Mouse (Mus musculus): ENCODE results near the gene Spon1. TPM values are rescaled to one million over a fixed set of nuclear protein-coding genes. Genes with fewer than 3 reads are reported as not detected.

The Spon1 gene
- total and polyA plus RNA-seq, 3 experiments: not detected

DNA sequence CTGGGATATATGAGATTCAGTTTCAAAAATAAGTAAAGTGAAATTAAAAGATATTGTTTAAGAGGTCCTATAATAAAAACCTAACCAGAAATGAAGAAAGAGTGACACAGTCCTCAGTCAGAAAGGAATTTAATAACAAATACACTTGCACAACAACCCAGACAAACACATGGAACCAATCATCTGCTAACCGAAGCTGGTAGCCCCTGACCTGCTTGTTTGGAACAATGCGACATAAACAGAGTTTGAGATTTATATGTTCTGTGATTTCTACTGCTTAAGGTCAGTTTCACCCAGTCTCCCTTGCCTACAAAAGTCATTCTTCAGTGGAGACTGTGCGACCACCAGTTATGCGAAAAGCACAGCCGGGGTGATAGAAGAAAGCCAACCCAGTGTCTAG, 138.1 kb downstream of the Spon1 start:
- dilution Hi-C loops (cut with MboI; ENCODE audit: extremely low pct_ligation_motif_present, extremely low pct_unique_long_range_greater_than_20kb, low sequenced_read_pairs) (no loop called here), in situ Hi-C loops (cut with MboI; ENCODE audit: low pct_ligation_motif_present, low pct_unique_long_range_greater_than_20kb, low sequenced_read_pairs) (no loop called here)

DNA sequence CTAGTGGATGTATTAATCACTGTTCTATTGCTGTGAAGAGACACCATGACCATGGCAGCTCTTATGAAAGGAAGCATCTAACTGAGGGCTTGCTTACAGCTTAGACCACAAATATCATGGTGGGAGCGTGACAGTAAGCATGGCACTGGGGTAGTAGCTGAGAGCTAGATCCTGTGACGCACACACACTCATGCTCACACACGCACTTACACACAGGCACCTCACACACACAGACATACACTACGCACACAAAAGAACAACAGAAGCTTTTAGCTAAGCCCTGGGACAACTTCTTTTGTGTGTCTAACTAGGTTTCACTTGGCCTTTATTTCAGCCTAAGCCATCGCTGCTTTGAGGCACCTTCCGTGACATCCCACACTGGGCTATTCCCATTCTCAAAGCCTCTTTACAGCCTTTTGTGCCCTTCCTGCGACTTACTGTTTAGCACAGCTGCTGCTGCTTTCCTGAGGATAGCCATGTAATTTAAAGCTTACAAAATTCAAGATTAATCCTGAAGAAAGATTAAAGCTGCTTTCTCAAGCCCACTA, 138.6 kb downstream of the Spon1 start:
- peaks cover 2% of the 10 kb centered on the region for H3K9me3 ChIP-seq (replicated peaks; ENCODE audit: low read length)
- H3K9ac ChIP-seq (ENCODE audit: insufficient read depth, low read depth): no peak overlapping the region
- dilution Hi-C loops (cut with MboI; ENCODE audit: extremely low pct_ligation_motif_present, extremely low pct_unique_long_range_greater_than_20kb, low sequenced_read_pairs): no loop called here
- H3K4me2 ChIP-seq (ENCODE audit: insufficient read depth, low read depth, poor library complexity, severe bottlenecking): no peak overlapping the region
- no peaks in the 10 kb centered on the region for H3K4me1 ChIP-seq (ENCODE audit: control insufficient read depth in 1 of 2, insufficient read depth in 2 of 2)
- peaks cover 1% of the 10 kb centered on the region for H3K27me3 ChIP-seq (replicated peaks)
- H3K4me3 ChIP-seq (replicated peaks in 1 of 3; ENCODE audit: low read depth in 2 of 3, low read length in 2 of 3, poor library complexity in 1 of 3): no peak overlapping the region
- H3K36me3 ChIP-seq (replicated peaks in 1 of 2; ENCODE audit: control insufficient read depth in 1 of 2, insufficient read depth in 1 of 2, low read length in 1 of 2): no peaks in the 10 kb centered on the region
- DNase-seq (ENCODE audit: extremely low read depth): no peak
- in situ Hi-C loops (cut with MboI; ENCODE audit: low pct_ligation_motif_present, low pct_unique_long_range_greater_than_20kb, low sequenced_read_pairs): no loop called here
- H3K79me2 ChIP-seq (replicated peaks; ENCODE audit: control insufficient read depth, extremely low read depth, insufficient read depth, poor library complexity, severe bottlenecking): no peaks in the 10 kb centered on the region
- no peak overlapping the region for H3K27ac ChIP-seq (ENCODE audit: insufficient read depth, low read depth)
- TF ChIP-seq JUND (conservative IDR thresholded peaks at IDR 0.05; ENCODE audit: low read depth, low read length) (no peak), CTCF (conservative IDR thresholded peaks at IDR 0.05 in 1 of 2, IDR thresholded peaks at IDR 0.05 in 1 of 2; ENCODE audit: low read depth in 2 of 2, low read length in 2 of 2) (no peak), E2F4 (IDR thresholded peaks at IDR 0.05; ENCODE audit: insufficient replicate concordance, low read depth, low read length) (no peak), MEF2A (IDR thresholded peaks at IDR 0.05; ENCODE audit: borderline replicate concordance, low read depth, low read length) (no peak), ZMIZ1 (IDR thresholded peaks at IDR 0.05; ENCODE audit: low read depth, low read length) (no peak), NELFE (IDR thresholded peaks at IDR 0.05; ENCODE audit: low read depth, low read length) (no peak), GABPA (IDR thresholded peaks at IDR 0.05; ENCODE audit: insufficient replicate concordance, low read depth, low read length) (no peak)

More for the DNA sequence above, 138.1 kb downstream of the Spon1 start:
- Histone ChIP-seq H3K9me3 (replicated peaks; ENCODE audit: low read length) (peaks cover 2% of the 10 kb centered on the region), H3K4me2 (ENCODE audit: insufficient read depth, low read depth, poor library complexity, severe bottlenecking) (no peak overlapping the region), H3K27me3 (replicated peaks) (peaks cover 1% of the 10 kb centered on the region), H3K4me1 (ENCODE audit: control insufficient read depth in 1 of 2, insufficient read depth in 2 of 2) (no peaks in the 10 kb centered on the region), H3K27ac (ENCODE audit: insufficient read depth, low read depth) (no peak overlapping the region), H3K9ac (ENCODE audit: insufficient read depth, low read depth) (no peak overlapping the region), H3K4me3 (replicated peaks in 1 of 3; ENCODE audit: low read depth in 2 of 3, low read length in 2 of 3, poor library complexity in 1 of 3) (no peak overlapping the region), H3K36me3 (replicated peaks in 1 of 2; ENCODE audit: control insufficient read depth in 1 of 2, insufficient read depth in 1 of 2, low read length in 1 of 2) (no peaks in the 10 kb centered on the region), H3K79me2 (replicated peaks; ENCODE audit: control insufficient read depth, extremely low read depth, insufficient read depth, poor library complexity, severe bottlenecking) (no peaks in the 10 kb centered on the region)
- TF ChIP-seq MAZ (IDR thresholded peaks at IDR 0.05; ENCODE audit: low read depth, low read length) (no peak), BHLHE40 (IDR thresholded peaks at IDR 0.05; ENCODE audit: low read depth, low read length) (no peak), NRF1 (IDR thresholded peaks at IDR 0.05; ENCODE audit: low read depth, low read length) (no peak), MYC (IDR thresholded peaks at IDR 0.05; ENCODE audit: low read depth, low read length) (no peak), USF2 (conservative IDR thresholded peaks at IDR 0.05; ENCODE audit: low read depth, low read length) (no peak), CTCF (conservative IDR thresholded peaks at IDR 0.05 in 1 of 2, IDR thresholded peaks at IDR 0.05 in 1 of 2; ENCODE audit: low read depth in 2 of 2, low read length in 2 of 2) (no peak), USF1 (IDR thresholded peaks at IDR 0.05; ENCODE audit: low read depth, low read length) (no peak)
- no peak for DNase-seq (ENCODE audit: extremely low read depth)
